Mouse (Mus musculus) kidney, embryonic 14.5 days (tissue): ENCODE results near the gene Wnt7b. TPM values are rescaled to one million over a fixed set of nuclear protein-coding genes. Genes with fewer than 3 reads are reported as not detected.

Experiments used
- ATAC-seq: fragments of 200-750 bp; cut with Nextera tagmentation; 2 replicates; pipeline ENCODE4 v1.8.0; 2017; ENCODE audit warnings: moderate number of reproducible peaks, mild to moderate bottlenecking, moderate TSS enrichment, moderate library complexity; ENCODE audit not compliant: low FRiP score, low TSS enrichment
- H3K27ac ChIP-seq: fragments of 300-500 bp; sonication (generic); 2 replicates; pipeline ENCODE4 v1.5.1; 2014; ENCODE audit warnings: low read depth, mild to moderate bottlenecking, low read length, moderate library complexity, mixed read lengths
- H3K27me3 ChIP-seq: fragments of 300-500 bp; sonication (generic); 2 replicates; pipeline ENCODE4 v1.6.1; 2014; ENCODE audit warnings: mild to moderate bottlenecking, low read length; ENCODE audit not compliant: control insufficient read depth, insufficient read depth
- H3K36me3 ChIP-seq: fragments of 300-500 bp; sonication (generic); 2 replicates; pipeline ENCODE4 v1.6.1; 2014; ENCODE audit warnings: low read length, mixed read lengths; ENCODE audit not compliant: control insufficient read depth, insufficient read depth
- H3K4me1 ChIP-seq: fragments of 300-500 bp; sonication (generic); 2 replicates; pipeline ENCODE4 v1.6.1; 2014; ENCODE audit warnings: low read length, mixed read lengths; ENCODE audit not compliant: control insufficient read depth, insufficient read depth
- H3K4me2 ChIP-seq: fragments of 300-500 bp; sonication (generic); replicated peaks from 2 replicates; pipeline ENCODE4 v1.6.1; 2014; ENCODE audit warnings: low read depth, mild to moderate bottlenecking, low read length
- H3K4me3 ChIP-seq: fragments of 300-500 bp; sonication (generic); 2 replicates; pipeline ENCODE4 v1.5.1; 2014; ENCODE audit warnings: mild to moderate bottlenecking, low read length
- H3K9ac ChIP-seq: fragments of 300-500 bp; sonication (generic); 2 replicates; pipeline ENCODE4 v1.6.1; 2014; ENCODE audit warnings: low read depth, mild to moderate bottlenecking, low read length, moderate library complexity
- H3K9me3 ChIP-seq: fragments of 300-500 bp; sonication (generic); 2 replicates; pipeline ENCODE4 v1.6.1; 2016; ENCODE audit warnings: low read length; ENCODE audit not compliant: control insufficient read depth
- WGBS: fragments of 180-500 bp; shearing (Covaris S2); extraction: QIAGEN DNeasy Blood & Tissue Kit; methylation state at CpG from one replicate; pipeline ENCODE4 v1.1.7; 2014; 5-methylcytosine and 5-hydroxymethylcytosine counted together
- polyA plus RNA-seq: library from polyadenylated mRNA; unstranded; fragments of >200 nt; fragmentation: Nextera tagmentation; extraction: Ambion mirVana; gene quantifications from 2 replicates; pipeline ENCODE4 v1.2.1, GENCODE M21; 2014

Gene Wnt7b
- polyA plus RNA-seq, 1 experiment from 2014 or later = 15.1 TPM

GRCm38 (mm10) chr15:85576511-85577440 is 5.5 kb downstream of the Wnt7b start:
- H3K9me3 ChIP-seq = no peaks in the 10 kb centered on the region
- ATAC-seq = no peak
- peak overlapping the region; percentile 33 for H3K4me3 ChIP-seq
- H3K27me3 ChIP-seq = peaks cover 76% of the 10 kb centered on the region
- peak overlapping the region; percentile 48 for H3K4me2 ChIP-seq
- peaks cover 29% of the 10 kb centered on the region for H3K4me1 ChIP-seq
- WGBS = 1% methylated on average over 59 of the region's 61 CpGs
- no peak overlapping the region for H3K27ac ChIP-seq
- H3K36me3 ChIP-seq = no peaks in the 10 kb centered on the region
- H3K9ac ChIP-seq = 0 out of 2 replicates have a peak overlapping the region, but pooled peaks have one; percentile 42

- Histone ChIP-seq H3K4me2 (peak overlapping the region; percentile 48), H3K4me1 (peaks cover 23% of the 10 kb centered on the region), H3K27me3 (peaks cover 70% of the 10 kb centered on the region), H3K27ac (no peak overlapping the region), H3K9ac (no peak overlapping the region), H3K9me3 (no peaks in the 10 kb centered on the region), H3K36me3 (no peaks in the 10 kb centered on the region), H3K4me3 (peak overlapping the region; percentile 33)
- no peak for ATAC-seq
- WGBS = 1% methylated on average over 20 of the region's 20 CpGs
Observed at GRCm38 (mm10) chr15:85576110-85576509, 6.2 kb downstream of the Wnt7b start.

GRCm38 (mm10) chr15:85574558-85574957 is 7.7 kb downstream of the Wnt7b start:
- no peak overlapping the region for H3K27ac ChIP-seq
- 81% methylated on average over 8 of the region's 8 CpGs for WGBS
- H3K4me2 ChIP-seq = no peak overlapping the region
- no peak overlapping the region for H3K4me3 ChIP-seq
- H3K9ac ChIP-seq = no peak overlapping the region
- no peaks in the 10 kb centered on the region for H3K36me3 ChIP-seq
- H3K27me3 ChIP-seq = peaks cover 54% of the 10 kb centered on the region
- no peaks in the 10 kb centered on the region for H3K9me3 ChIP-seq
- peaks cover 18% of the 10 kb centered on the region for H3K4me1 ChIP-seq
- ATAC-seq = no peak

GRCm38 (mm10) chr15:85574086-85574485 is 8.2 kb downstream of the Wnt7b start:
- Histone ChIP-seq H3K27me3 (peaks cover 49% of the 10 kb centered on the region), H3K9me3 (no peaks in the 10 kb centered on the region), H3K4me3 (no peak overlapping the region), H3K4me2 (no peak overlapping the region), H3K4me1 (peaks cover 21% of the 10 kb centered on the region), H3K9ac (no peak overlapping the region), H3K36me3 (no peaks in the 10 kb centered on the region), H3K27ac (no peak overlapping the region)
- 79% methylated on average over 5 of the region's 5 CpGs for WGBS
- no peak for ATAC-seq

GRCm38 (mm10) chr15:85572619-85573254 is 9.5 kb downstream of the Wnt7b start:
- Histone ChIP-seq H3K36me3 (no peaks in the 10 kb centered on the region), H3K4me3 (no peak overlapping the region), H3K9me3 (no peaks in the 10 kb centered on the region), H3K4me1 (peaks cover 18% of the 10 kb centered on the region), H3K27ac (no peak overlapping the region), H3K4me2 (no peak overlapping the region), H3K9ac (no peak overlapping the region), H3K27me3 (peaks cover 36% of the 10 kb centered on the region)
- ATAC-seq = no peak
- 44% methylated on average over 8 of the region's 8 CpGs for WGBS

GRCm38 (mm10) chr15:85569995-85570734 is 12.1 kb downstream of the Wnt7b start:
- Histone ChIP-seq H3K4me3 (no peak overlapping the region), H3K27me3 (peaks cover 10% of the 10 kb centered on the region), H3K4me1 (0 out of 2 replicates have a peak, but pooled peaks cover 11% of the 10 kb centered on the region), H3K9ac (no peak overlapping the region), H3K4me2 (no peak overlapping the region), H3K27ac (no peak overlapping the region), H3K9me3 (no peaks in the 10 kb centered on the region), H3K36me3 (no peaks in the 10 kb centered on the region)
- 81% methylated on average over 8 of the region's 8 CpGs for WGBS
- ATAC-seq = no peak

GRCm38 (mm10) chr15:85569167-85569797 is 13.0 kb downstream of the Wnt7b start:
- 0 out of 2 replicates have a peak, but pooled peaks cover 11% of the 10 kb centered on the region for H3K4me1 ChIP-seq
- H3K4me3 ChIP-seq = no peak overlapping the region
- H3K27ac ChIP-seq = no peak overlapping the region
- no peaks in the 10 kb centered on the region for H3K9me3 ChIP-seq
- WGBS = 81% methylated on average over 2 of the region's 2 CpGs
- peaks cover 1% of the 10 kb centered on the region; the same call in 1 of the 2 replicates for H3K27me3 ChIP-seq
- H3K36me3 ChIP-seq = no peaks in the 10 kb centered on the region
- H3K9ac ChIP-seq = no peak overlapping the region
- ATAC-seq = no peak
- no peak overlapping the region for H3K4me2 ChIP-seq

- Histone ChIP-seq H3K4me2 (no peak overlapping the region), H3K36me3 (no peaks in the 10 kb centered on the region), H3K9me3 (no peaks in the 10 kb centered on the region), H3K27ac (no peak overlapping the region), H3K4me1 (0 out of 2 replicates have a peak, but pooled peaks cover 11% of the 10 kb centered on the region), H3K27me3 (no peaks in the 10 kb centered on the region), H3K9ac (no peak overlapping the region), H3K4me3 (no peak overlapping the region)
- WGBS = 70% methylated on average over 3 of the region's 3 CpGs
- ATAC-seq = no peak
Observed at GRCm38 (mm10) chr15:85568402-85568801, 13.9 kb downstream of the Wnt7b start.
